Mouse (Mus musculus) left cerebral cortex, postnatal 10 days (tissue): ENCODE data around the gene Ccnl2. TPM values are rescaled to one million over a fixed set of nuclear protein-coding genes. Genes with fewer than 3 reads are reported as not detected.

ENCODE experiments used
- DNase-seq, 2 experiments: peaks; one replicate each; pipeline ENCODE4 v3.0.0; 2021 to 2022; ENCODE audit warnings: low spot score in 2 of 2, mixed read lengths in 1 of 2; ENCODE audit errors: extremely low spot score in 1 of 2
- intact Hi-C: fragments of 180-260 bp; cut with DNase I; formaldehyde crosslinking; loops from one replicate; pipeline ENCODE4 v1.15.1; 2025
- total RNA-seq, 2 experiments: library from RNA; stranded (reverse); gene quantifications; 2 replicates each; pipeline ENCODE4 v1.2.3; 2021

Gene Ccnl2
- total RNA-seq, 2 experiments from 2014 or later, result 68.7 to 71.2 TPM

DNA sequence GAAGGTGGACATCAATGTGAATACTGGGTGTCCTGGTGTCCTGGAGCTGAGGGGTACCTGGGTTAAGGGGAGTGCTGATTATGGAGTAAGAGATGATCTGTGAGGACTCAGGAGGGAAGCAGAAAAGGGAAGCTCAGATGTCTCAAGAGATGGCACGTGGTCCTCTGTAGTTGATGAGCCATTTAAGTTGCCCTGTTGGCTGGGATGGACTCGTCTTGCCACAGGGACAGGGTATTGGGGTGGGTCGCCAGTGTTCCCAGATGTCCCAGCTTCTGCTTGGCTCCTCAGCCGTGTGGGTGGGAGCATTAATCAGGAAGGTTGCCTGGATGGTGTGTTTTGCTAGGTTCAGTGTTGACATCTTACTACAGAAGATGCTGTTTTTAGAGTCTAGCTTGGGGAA is 20.9 kb downstream of the Ccnl2 start:
- no peak for DNase-seq
- intact Hi-C loops, result no loop called here

DNA sequence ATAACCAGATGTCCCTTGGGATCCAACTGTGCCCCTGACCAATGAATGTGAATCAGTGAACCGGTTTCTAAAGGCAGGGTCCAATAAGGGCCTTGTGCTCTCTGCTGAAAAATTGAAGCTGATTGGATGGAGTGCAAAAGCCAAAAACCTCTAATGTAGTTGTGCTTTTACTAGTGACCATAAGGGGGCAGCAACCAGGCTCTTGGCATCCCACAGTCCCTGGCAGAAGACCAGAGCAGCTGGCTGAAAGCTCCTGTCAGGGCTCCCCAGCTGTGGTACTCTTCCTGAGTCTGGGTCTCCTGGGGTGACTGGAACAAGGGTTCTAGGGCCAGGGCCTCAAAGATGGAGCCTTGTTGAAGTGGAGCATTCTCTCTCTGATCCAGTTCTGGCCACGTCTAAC is 21.5 kb downstream of the Ccnl2 start:
- DNase-seq, result peak; percentile 79 to 91
- intact Hi-C loops, result no loop called here

DNA sequence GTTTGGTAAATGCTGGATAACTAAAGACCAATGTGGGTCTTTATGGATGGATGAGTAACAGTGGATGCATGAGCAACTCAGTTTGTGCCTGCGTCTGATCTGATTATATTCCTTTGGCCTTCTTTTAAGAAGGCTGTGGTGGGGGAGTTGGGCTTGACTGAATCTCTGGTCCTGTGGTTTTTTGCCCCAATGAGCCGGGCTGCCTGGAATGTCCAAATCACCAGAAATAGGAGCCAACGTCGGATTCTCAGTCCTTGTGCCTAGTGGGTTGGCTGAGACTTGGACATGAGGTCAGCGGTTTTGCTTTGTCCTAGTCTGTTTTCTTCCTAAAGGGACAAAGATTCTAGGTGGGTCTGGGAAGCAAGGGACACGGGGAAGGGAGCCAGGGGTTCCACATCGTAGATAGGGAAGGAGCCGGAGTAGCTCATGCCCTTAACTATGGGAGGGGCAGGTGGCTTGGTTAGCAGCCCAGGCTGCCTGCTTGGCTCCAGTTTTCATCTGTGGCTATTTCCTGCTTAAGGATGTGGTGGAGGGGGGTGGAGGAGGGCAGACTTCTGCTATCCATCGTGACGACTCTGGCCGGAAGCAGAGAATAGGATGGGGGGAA is 25.2 kb downstream of the Ccnl2 start:
- intact Hi-C loops, result no loop called here
- DNase-seq, result no peak

DNA sequence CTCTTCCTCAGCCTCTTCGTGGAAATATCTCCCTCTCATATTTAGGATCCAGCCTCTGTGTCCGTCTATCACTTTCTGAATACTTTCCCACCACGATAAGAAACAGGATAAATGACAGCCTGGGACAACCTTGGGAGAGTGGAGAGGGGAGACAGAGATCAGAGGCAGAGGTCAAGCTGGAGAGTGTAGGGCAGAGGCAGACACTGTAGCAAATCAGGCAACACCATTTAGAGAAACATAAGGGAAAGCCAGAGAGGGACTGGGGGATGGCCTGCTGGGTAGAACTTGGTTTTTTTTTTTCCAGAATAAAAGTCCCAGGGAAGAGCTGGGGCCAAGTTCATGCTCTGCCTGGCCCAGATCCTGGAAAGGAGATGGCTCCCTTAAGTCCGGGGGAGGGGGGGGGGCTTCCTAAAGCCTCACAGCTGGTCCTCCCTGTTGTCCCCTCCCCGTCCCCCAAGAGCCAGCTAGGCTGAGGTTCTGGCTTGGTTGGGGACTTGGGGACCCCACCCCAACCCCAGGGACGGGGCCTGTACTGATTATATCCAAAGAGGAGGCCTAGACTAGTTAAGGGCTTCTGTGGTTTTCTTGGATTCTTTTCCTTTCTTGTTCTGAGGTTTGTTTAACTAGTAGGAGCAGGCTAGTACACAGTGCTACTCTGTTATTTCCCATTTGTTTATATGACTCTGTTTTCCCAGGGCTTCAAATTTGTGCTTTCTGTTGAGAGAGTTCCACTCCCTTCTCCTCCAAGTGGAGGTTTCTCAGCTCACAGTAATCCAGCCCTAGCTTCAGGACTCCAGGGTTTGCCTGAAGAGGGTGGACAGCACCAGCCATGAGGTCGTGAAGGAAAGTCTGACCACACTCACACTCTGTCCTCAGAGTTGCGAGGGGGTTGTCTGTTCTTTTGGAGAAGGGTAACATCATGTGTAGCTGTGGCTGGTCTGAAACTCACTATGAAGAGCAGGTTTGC is 26.2 kb downstream of the Ccnl2 start:
- intact Hi-C loops, result no loop called here
- no peak for DNase-seq

DNA sequence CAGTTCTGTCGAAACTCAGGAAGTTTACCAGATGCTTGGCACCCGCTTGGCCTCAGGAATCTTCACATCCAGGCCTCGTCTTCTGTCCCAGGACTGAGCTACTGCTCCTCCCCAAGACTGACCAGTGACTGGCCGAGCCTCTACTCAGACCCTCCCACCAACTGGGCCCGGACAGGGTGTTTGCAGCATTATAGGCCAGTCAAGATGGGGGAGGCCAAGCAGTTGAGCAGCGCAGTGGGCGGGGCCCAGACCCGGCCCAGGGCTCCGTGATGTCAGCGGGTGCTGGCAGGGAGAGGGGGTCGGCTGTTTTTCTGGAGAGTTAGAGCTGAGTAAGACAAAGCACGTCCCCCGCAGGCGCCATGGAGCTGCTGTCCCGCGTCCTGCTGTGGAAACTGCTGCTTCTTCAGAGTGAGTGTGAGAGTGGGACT is 27.2 kb downstream of the Ccnl2 start, which contains the start of gene Mxra8:
Gene Mxra8 (plus strand): TSS at position 198 of the 428 bp plus-strand sequence.
- peak in 1 of 2 experiments; percentile 93 for DNase-seq
- intact Hi-C loops, result no loop called here

DNA sequence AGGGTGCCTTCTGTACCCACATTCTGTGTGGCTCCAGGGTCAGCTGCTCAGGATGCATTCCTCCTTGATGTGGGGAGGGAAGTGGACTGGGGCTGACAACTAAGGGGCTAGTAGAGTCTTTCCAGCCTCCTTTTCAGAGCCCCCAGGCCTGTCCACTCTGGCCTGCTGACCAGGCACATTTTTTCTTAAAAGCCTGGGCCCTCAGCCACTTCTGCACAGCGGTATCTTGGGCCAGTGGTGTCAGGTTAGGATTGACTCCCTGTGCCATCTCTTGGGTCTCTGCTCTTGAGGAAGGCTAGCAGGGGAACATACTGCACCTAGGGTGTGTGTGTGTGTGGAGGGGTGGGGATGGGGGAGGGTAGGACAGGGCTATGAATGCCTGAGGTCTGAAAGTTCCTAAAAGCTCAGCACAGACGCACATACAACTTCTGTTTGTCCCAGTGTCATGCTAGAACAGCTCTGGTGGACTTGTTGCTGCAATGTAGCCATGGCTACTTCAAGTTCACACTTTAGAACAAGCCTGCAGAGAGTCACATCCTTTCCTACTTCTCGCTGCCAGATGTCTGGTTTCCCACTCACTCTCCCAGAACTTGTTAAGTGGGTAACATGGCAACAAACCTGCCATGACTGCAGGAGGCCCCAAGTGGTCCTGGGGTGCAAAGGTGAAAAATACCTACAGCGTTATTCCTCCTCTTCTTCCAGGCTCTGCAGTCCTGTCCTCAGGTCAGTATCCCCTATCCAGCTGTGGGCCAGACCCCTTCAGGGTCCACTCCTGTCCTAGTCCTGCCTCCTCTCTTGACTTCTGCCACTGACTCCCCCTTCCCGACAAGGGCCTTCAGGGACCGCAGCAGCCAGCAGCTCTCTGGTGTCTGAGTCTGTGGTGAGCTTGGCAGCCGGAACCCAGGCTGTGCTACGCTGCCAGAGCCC is 28.1 kb downstream of the Ccnl2 start:
- intact Hi-C loops, result no loop called here
- DNase-seq, result no peak

DNA sequence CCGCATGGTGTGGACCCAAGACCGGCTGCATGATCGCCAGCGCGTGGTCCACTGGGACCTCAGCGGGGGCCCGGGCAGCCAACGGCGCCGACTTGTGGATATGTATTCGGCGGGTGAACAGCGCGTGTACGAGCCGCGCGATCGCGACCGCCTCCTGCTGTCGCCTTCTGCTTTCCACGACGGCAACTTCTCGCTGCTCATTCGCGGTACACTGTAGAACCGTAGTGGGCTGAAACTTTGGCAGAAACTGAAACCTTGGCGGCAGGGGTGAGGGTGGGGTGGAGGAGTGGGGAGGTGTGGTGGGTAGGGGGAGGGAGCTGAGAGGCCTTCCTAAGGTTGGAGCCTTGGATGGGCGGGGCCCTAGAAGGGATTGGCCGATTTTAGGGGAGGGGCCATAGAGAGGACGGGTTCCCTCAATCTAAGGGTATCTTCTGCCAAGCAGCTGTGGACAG is 28.7 kb downstream of the Ccnl2 start:
- intact Hi-C loops, result no loop called here
- peak in 1 of 2 experiments; percentile 74 for DNase-seq

DNA sequence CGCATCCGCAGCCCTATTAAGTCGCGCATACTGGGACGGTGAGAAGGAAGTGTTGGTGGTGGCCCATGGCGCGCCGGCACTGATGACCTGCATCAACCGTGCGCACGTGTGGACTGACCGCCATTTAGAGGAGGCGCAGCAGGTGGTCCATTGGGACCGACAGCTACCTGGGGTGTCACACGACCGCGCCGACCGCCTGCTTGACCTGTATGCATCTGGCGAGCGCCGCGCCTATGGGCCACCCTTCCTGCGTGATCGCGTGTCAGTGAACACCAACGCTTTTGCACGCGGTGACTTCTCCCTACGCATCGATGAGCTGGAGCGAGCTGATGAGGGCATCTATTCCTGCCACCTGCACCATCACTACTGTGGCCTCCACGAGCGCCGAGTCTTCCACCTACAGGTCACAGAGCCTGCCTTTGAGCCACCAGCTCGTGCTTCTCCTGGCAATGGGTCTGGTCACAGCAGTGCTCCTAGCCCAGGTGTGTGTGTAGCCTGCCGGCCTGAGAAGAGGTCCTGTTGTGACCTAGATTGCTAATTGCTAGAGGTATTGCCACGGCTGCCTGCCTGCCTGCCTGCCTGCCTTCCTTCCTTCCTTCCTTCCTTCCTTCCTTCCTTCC is 29.5 kb downstream of the Ccnl2 start:
- intact Hi-C loops, result no loop called here

DNA sequence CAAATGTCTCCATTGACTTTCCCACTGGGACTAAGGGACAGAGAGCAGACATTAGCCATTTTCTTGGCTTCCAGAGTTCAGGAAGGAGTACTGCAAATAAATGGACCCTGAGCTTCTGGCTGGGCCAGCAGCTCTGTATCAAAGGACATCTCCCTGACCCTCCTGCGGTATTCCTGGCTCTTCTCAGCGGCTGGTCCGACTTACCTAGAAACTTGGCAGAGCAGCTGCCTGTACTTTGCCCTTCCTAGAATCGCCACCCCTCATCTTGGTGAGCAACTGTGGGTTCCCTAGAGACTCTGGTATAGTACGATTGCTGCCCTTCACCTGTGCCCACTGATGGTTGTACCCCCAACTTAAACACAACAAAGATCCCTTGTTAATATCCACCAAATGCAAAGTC is 30.9 kb downstream of the Ccnl2 start:
- intact Hi-C loops, result no loop called here

More for the DNA sequence above, 29.5 kb downstream of the Ccnl2 start:
- peak in 1 of 2 experiments; percentile 49 for DNase-seq

DNA sequence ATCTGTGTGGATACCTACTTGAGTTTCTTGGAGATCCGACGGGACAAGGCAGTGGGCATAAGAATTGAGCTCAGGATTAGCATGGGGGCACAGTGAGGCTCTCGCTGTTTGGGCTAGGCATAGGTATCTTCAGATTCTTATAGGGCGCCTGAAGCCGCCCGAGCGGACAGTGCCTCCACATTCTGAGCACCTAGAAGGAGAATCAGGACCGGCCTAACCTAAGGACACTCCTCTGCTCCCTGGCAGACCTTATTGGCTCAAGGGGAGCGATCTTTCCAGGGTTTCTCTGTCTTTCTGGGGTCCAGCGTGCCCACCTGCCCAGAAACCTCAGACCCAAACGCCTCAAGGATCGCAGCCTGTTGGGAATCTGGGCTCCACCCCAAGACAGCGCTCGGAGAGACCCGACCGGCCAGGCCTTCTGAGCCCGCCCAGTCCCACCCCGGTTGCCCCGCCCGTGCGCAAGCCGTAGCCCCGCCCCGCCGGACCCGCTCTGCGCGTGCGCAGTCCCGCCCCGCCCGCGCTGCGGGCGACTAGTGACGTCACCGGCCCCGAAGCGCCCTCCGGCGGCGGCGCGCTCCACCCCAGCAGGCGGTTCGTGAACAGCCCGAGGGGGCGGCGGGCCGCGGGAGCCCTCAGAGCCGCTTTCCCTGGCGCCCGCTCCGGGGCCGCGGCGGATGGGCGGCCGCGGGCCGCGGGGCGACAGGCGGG is 34.7 kb downstream of the Ccnl2 start, which contains the start of gene Dvl1:
Gene Dvl1 (plus strand): TSS at position 532 of the 708 bp plus-strand sequence.
- DNase-seq, result peak; percentile 90 to 94
- intact Hi-C loops, result no loop called here

More for the DNA sequence above, 30.9 kb downstream of the Ccnl2 start:
- DNase-seq, result peak in 1 of 2 experiments; percentile 3

DNA sequence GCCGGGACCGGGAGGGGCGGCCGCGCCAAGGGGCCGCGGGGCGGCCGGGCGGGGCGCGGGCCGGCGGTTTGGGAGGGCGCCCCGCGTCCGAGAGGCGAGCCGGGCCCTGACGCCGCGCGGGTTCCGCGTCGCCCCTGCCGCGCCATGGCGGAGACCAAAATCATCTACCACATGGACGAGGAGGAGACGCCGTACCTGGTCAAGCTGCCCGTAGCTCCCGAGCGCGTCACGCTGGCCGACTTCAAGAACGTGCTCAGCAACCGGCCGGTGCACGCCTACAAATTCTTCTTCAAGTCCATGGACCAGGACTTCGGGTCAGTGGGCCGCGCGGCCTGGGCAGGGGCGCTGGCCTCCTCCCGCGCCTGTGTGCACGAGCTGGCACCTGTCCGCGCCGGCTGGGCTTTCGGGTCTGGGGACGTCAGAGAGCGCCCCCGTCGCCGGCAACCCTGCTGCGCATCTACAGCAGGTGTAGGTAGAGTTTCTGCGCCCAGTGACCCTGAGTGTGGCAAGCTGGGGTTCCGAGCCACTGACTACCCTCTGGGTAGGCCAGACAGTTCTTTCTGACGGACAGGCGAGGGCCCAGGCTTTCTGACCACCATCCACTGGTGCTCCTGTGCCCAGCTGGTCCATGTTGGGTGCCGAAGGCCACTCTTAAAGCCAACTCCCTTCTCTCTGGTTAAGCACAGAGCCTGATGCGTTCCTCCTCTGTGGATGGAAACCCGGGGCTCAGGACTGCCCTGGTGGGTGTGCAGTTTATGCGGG is 35.5 kb downstream of the Ccnl2 start:
- intact Hi-C loops, result no loop called here
- DNase-seq, result peak in 1 of 2 experiments; percentile 67

DNA sequence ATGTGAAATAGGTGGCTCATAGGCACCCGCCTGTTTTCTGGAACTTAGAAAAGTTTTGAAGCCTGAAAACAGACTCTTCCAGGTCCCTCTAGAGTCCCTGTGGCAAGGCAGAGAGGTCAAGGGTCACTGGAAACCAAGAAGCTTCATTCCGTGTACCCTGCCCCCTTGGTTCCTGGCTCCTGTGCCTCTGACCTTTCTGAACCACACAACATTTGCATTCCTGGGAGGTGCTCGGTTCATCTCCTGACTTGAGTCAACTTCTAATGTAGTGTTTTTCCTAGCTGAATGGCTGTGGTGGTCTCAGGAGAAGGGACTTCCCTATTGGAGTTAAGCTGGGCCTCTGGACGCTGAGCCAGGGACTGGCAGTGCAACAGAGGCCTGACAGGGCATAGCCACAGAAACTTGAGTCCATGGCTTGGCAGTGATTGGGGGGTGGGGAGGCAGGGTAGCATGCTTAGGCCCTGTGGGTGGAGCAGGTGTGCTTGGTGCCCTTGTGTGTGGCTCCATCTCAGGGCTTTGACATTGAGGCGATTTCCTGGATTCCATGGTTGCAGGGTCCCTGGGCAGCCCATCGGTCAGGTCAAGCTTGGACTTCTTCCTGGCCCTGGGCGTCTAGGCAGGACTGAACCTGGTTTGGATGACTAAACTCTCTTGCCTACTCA is 36.3 kb downstream of the Ccnl2 start:
- DNase-seq, result no peak
- intact Hi-C loops, result no loop called here

DNA sequence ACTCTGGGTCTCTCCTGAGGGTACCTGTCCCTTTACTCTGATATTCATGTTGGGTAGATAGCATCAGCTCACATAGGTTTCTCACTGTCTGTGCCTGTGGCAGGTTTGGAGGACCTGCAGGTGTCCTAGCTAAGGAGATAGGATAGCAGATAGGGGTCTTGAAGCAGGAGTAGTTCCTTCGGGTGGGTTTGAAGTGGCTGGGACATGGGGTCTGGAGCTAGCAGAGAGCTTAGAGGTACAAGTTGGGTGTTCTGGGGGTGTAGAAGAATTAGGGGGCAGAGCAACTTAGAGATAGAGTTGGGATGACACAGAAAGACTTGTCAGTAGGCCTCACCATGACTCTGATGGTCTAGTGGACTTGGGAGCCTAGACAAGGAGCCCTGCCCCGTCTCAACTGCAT is 37.1 kb downstream of the Ccnl2 start:
- intact Hi-C loops, result no loop called here
- no peak for DNase-seq

DNA sequence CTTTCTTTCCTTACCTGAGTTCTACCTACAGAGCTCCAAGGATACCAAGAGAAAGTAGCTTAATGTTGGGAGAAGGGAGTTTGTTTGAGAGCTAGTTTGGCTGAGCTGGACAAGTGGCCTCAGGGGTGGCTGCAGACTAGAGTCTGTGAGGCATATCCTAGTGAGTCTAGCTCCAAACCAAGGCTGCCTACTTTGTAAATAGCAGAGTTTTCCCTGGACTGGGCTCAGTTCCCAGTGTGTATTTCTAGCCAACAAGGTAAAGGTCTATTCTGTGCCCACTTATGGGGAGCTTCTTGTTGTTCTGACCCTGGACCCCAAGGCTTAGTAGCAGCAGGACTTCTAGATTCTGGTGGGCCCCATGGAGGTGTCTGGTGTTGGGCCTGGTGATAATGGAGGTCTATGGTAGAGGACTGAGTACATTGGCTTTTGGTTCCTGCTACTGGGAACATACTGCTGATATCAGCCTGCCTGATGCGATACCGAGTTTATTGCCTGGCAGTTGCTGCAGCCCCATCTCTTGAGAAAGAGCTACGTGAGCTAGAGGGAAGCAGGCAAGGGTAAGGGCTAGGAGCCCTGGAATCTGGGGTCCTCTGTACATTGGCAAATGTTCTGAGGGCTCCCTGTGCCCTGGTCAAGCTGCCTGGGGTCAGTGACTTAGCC is 37.6 kb downstream of the Ccnl2 start:
- intact Hi-C loops, result no loop called here
- no peak for DNase-seq

DNA sequence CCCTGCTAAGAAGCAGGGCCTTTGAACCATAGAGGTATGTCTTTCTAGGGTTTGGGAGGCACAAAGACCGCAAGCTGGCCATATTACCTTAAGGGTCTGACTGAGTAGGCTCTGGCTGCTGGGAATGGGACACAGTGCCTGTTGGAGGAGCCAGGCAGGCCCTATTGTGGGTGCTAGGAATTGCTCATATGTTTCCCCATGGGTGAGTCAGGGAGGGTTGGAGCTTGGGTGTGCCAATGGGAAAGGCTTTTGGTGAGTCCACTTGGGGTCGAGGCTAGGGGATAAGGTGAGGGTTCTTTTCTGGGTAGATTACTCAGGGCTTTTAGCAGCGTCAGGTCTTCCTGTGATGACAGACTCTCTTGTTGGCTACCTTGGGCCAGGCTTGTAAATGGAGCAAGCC is 39.1 kb downstream of the Ccnl2 start:
- no peak for DNase-seq
- intact Hi-C loops, result no loop called here

DNA sequence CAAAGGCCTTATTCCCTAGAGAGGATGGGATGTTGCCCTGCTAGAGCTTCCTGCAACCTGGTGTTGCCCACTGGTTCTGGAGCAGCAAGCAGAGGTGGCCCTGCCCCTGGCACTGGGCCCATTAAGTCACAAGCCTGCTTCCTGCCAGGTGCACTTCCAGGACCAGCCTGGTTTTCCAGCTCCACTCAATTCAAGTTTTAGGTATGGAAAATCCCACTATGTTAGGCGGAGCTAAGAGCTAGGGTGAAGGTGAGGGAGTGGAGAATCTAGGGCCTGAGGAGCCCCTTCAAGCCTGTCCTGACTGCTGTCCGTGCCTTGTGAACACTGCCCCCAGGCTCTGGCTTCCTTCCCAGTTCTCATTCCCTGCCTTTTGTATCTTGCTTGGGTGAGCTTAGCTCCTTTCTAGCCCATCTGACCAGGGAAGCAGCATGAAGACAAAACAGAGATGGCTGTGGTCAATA is 39.7 kb downstream of the Ccnl2 start:
- DNase-seq, result no peak
- intact Hi-C loops, result no loop called here
